Mouse (Mus musculus) layer of hippocampus, adult 18-20 months (tissue): ENCODE results near the gene Atp6v0a1. TPM values are rescaled to one million over a fixed set of nuclear protein-coding genes. Genes with fewer than 3 reads are reported as not detected.

Experiments used
- DNase-seq, 2 experiments: peaks; one replicate each; pipeline ENCODE4 v3.0.0; 2022; ENCODE audit warnings: low spot score in 2 of 2
- total RNA-seq, 2 experiments: library from RNA; stranded (reverse); gene quantifications; 2 replicates each; pipeline ENCODE4 v1.2.3; 2021

Atp6v0a1 gene
- total RNA-seq, 2 experiments from 2014 or later = 421 to 426 TPM

GRCm38 (mm10) chr11:101024001-101024400 lies 14.7 kb downstream of the Atp6v0a1 start:
- DNase-seq = no peak

GRCm38 (mm10) chr11:101027121-101027520 lies 17.9 kb downstream of the Atp6v0a1 start:
- DNase-seq = no peak

DNA sequence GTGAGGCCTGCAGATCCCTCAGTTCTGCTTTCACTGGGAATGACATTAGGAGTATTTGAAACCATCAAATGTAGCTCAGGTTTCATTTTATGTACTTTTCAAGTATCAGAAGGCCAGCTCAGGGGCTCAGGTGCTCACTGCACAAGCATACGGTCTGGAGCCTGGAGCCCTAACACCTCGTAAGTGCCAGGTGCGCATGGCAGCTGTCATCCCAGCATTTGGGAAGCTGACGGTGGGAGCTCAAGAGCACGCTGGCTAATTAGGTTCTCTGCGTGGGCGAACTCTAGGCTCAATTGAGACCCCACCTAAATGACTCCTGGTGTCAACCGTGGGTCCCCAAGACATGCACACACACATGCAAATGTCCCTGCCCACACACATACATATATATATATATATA lies 20.1 kb downstream of the Atp6v0a1 start:
- no peak for DNase-seq

DNA sequence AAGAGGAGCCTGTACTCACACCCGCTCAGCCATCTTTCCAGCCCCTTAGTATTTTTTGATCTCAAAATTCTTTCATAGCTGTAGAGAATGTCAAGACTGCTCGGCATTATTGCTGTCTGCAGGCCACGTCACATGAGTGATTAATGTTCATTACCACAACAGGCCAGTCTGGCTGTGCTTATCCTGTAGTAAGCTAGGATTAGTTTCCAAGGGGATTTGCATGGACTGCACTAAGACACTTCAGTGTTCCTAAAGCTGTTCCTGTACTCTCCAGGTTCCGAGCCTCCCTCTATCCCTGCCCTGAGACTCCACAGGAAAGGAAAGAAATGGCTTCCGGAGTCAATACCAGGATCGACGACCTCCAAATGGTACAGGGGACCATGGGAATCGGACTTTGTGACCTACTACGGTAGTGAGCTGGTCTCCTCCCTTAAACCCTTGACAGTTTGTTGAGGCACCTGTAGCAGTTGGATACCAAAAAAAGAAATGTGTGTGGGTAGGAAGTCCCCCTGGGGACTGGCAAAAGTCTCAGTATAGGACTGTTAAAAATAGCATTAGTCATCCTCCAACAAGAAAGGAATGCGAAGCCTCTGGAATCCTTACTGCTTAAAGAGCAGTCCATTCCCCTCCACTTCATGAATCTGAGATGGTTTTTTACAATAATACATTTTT lies 21.0 kb downstream of the Atp6v0a1 start:
- DNase-seq = no peak

DNA sequence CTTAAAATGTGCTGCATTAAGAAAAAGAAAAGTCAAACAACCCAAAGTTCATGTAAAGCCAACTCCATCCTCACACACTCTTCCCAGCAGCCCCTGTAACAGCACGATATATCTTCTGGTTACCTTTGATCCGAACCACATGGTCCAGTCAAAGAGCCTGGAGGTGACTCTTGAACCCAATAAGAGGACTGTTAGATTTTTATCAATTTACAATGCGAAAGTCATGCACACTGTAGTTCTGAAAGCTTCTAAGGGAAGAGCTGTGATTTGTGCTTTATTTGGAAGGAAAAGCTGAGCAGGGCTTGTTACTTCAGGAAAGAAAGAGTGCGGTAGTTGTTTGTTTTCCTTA lies 21.5 kb downstream of the Atp6v0a1 start:
- DNase-seq = no peak

DNA sequence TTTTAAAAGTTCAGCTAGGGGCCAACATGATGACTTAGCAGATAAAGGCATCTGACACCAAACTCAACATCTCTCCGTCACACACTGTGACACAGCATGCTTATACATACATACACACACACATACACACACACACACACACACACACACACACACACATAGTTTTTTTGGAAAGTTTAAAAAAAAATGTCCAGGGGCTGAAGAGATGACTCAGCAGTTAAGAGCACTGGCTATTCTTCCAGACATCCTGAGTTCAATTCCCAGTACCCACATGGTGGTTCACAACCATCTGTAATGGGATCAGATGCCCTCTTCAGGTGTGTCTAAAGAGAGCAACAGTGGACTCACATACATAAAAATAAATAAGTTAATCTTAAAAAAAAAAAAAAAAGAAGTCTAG lies 22.2 kb downstream of the Atp6v0a1 start:
- DNase-seq = no peak

DNA sequence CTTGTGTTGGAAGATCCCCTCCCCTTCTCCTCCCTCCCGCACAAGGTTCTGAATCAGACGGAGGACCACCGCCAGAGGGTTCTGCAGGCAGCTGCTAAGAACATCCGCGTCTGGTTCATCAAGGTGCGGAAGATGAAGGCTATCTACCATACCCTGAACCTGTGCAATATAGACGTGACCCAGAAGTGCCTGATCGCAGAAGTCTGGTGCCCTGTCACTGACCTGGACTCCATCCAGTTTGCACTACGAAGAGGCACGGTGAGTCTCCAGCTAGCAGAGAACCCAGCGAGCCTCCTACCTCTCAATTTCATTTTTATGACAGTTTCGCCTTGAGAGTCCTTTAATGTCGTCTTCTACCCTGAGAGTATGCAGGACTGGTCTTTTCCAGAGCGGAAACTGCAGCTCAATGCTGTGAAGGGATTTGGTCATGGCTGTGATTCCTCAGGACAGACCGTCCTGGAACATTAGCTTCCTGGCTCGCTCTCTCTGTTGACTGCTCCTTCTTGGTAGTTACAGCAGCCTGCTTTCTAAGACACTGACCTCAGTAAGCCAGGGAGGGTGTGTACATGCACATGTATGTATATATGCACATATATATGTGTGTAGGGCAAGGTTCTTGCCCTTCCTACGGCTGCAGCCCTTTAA lies 24.7 kb downstream of the Atp6v0a1 start:
- no peak for DNase-seq

GRCm38 (mm10) chr11:101034614-101035327 lies 25.5 kb downstream of the Atp6v0a1 start:
- no peak for DNase-seq

GRCm38 (mm10) chr11:101035328-101035695 lies 26.1 kb downstream of the Atp6v0a1 start:
- no peak for DNase-seq

DNA sequence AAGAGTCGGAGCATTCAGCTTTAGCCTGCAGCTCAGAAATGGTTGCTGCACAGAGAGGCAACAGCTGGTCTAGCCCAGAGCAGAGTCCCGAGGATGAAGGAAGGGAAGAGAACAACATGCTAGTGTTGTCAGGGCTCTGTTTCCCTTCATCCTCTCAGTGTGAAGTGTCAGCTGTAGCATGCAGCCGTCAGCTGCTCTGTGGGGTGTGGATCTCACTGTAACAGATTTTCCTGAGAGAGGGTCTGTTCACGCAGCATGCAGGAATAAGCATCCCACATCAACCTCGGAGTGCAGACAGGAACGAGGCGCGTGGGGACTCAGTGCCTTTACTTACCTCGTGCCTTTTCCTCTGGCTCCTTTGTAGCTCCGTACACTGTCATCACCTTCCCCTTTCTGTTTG lies 28.5 kb downstream of the Atp6v0a1 start:
- DNase-seq = peak in 1 of 2 experiments; percentile 63

DNA sequence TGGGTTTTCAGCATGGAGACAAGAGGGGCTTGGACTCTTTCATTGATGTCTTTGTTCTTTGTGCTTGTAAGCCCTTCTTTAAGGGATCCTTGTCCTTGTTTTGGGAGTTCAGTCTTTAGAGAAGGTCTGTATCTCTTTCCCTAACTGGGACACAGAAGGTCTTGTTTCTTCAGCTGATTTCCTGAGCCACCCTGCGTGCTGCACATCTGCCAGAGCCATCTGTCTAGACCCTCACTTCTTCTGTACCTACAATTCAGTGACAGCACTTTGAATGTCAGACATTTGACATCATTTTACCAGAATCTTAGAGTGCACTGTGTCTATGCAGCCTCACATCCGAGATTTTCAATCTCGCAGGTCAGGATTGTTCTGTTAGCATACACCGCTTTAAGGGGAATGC lies 36.6 kb downstream of the Atp6v0a1 start:
- no peak for DNase-seq

DNA sequence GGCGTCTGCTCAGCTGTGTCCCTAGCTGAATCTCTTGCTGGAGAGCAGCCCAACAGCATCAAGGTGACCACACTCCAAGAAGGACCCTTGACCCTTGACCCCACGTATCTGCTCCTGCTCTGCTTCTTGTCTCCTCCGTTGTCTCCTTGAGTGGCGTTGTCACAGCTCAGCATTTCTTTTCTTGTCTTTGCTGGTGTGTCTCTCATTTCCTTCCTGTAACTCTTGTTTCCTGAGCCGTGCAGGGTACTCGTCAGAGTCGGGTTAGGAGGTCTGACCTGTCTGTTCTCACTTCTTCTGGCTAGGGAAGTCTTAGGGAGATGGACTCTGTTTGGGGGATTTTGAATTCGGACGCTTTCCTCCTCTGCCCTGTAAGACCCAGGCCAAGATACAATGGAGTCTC lies 37.2 kb downstream of the Atp6v0a1 start:
- DNase-seq = no peak

- no peak for DNase-seq
Observed at GRCm38 (mm10) chr11:101047502-101047901, 38.2 kb downstream of the Atp6v0a1 start.

GRCm38 (mm10) chr11:101050359-101050758 lies 41.1 kb downstream of the Atp6v0a1 start:
- peak; percentile 64 to 83 for DNase-seq

DNA sequence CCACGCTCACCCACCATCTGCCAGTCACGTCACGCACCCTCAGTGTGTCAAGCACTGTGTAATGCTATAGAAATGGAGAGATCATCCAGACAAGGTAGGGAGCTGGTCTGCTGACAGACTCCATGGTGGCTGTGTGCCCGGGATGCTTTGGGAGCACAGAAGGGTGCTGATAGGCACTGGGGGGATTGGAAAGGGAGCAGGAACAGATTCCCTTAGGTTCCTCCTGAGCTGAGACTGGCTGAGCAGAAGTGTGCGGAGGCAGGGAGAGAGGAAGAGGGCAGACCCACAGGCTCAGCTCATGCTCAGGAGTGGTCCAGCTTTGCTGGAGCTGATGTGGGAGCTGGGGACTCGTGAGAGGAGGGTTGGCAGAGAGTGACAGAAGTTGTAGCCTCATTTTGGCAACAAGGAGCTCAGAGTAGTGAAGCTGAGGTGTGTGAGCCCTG lies 41.8 kb downstream of the Atp6v0a1 start:
- peak; percentile 56 to 76 for DNase-seq

DNA sequence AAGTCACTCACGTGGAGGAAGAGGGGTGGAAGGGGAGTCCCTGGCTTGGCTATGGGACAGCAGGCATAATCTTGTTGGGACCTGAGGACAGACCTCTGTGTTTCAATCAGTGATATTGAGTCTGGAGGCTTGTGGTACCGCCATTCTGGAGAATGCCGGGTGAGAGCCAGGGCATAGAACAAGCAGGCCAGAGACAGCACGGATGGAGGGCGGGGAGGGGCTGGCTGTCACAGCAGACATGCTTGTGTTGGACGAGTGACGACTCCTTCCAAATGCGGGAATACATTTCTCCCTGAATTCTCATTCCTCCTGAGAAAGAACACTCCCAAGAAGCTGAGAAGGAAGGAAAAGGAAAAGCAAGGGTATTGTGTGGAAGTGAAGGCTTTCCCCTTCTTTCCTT lies 42.4 kb downstream of the Atp6v0a1 start:
- DNase-seq = no peak

DNA sequence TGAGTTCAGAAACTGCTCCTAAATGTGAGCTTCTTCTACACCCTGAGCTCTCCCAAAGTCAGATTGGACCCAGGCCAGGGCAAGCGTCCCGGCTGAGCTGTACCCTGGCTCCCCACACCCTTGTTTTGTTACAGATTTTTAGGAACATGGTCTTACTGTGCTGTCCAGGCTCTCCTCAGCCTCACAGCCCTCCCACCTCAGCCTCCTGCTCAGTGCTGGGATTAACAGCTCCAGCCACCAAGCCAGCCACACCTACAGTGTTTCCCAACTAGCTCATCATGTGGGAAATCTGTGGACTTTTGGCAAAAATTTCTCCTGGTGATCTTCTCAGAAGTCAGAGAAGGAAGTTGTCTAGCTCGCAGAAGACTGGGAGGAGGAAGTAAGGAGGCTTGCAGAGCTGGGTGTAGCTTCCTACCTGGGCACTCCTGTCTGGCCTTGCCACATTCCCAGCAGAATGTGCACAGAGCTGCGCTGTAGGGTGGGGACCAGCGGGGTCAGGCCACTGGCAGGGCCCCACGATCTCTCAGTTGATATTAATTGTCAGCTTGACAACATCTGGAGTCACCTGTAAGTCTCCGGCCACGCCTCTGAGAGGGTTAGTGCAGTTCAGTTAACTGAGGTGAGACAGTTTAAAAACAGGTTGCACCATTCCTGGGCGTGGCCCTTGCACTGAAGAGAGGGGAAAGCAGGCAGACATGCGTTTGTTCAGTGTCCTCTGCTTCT lies 43.7 kb downstream of the Atp6v0a1 start:
- no peak for DNase-seq

DNA sequence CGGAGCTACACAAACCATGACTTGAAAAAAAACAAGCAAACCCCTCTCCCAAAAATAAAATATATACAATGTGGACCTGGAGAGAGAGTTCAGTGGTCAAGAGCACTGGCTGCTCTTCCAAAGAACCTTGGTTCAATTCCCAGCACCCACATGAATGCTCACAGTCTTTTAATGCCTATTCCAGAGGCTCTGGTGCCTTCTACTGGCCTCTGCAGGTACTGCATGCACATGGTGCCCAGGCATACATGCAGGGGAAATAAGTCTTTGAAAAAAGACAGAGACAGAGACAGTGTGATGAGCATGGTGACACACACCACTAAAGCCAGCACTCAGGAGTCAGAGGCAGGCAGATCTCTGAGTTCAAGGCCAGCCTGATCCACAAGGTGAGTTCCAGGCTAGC lies 44.7 kb downstream of the Atp6v0a1 start:
- no peak for DNase-seq

DNA sequence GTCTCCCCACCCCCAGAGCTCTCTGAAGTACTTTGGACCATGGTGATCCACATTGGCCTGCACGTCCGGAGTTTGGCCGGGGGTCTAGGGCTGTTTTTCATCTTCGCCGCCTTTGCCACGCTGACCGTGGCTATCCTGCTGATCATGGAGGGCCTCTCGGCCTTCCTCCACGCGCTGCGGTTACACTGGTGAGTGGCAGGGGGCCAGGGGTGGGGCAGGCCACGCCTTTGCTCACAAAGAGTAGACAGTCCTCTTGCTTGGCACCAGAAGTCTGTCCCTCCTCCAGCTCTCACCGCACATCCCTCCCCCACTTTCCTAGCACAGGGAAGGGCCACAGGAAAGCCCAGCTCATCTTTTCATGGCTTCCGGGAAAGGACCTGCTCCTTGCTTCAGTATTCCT lies 46.2 kb downstream of the Atp6v0a1 start:
- no peak for DNase-seq

GRCm38 (mm10) chr11:101056885-101057284 lies 47.6 kb downstream of the Atp6v0a1 start:
- no peak for DNase-seq

DNA sequence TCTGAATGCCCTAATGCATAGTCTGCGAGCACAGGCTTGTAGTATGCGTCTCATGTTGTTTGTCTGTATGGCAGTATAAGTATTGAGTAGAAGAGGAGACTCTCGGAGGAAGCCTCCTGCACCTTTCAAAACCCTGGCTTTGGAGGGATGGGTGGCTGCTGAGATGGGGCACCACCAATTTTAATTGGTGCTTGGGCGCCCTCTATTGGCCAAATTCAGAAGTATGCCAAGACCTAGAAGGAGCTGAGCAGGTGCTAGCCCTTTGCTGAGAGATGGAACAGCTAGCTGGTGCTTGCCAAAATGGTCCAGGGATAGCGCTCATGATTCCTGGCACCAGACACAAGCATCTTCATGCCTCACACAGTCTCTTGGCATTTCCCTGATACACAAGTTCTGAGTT lies 48.6 kb downstream of the Atp6v0a1 start:
- peak; percentile 73 to 91 for DNase-seq

- no peak for DNase-seq
Observed at GRCm38 (mm10) chr11:101058726-101059125, 49.5 kb downstream of the Atp6v0a1 start.
